Mouse (Mus musculus) embryonic facial prominence, embryonic 11.5 days (tissue): Measurements from ENCODE around the gene Magix. TPM values are rescaled to one million over a fixed set of nuclear protein-coding genes. Genes with fewer than 3 reads are reported as not detected.

ENCODE experiments used
- ATAC-seq: fragments of 200-750 bp; cut with Nextera tagmentation; replicated peaks from 2 replicates; pipeline ENCODE4 v1.8.0; 2017; ENCODE audit warnings: low read depth; ENCODE audit not compliant: insufficient number of reproducible peaks, low FRiP score, low TSS enrichment
- DNase-seq: peaks from one replicate; pipeline ENCODE4 v3.0.0-alpha.2; 2015; ENCODE audit warnings: low spot score
- H3K27ac ChIP-seq: fragments of 300-500 bp; sonication (generic); replicated peaks from 2 replicates; pipeline ENCODE4 v1.5.1; 2014; ENCODE audit warnings: mild to moderate bottlenecking, low read depth, low read length, control low read depth
- H3K27me3 ChIP-seq: fragments of 300-500 bp; sonication (generic); 2 replicates; pipeline ENCODE4 v1.6.1; 2014; ENCODE audit warnings: mild to moderate bottlenecking, low read length, moderate library complexity, mixed read lengths; ENCODE audit not compliant: control insufficient read depth, insufficient read depth
- H3K36me3 ChIP-seq: fragments of 300-500 bp; sonication (generic); replicated peaks from 2 replicates; pipeline ENCODE4 v1.6.1; 2014; ENCODE audit warnings: low read depth, mild to moderate bottlenecking, low read length, moderate library complexity, mixed read lengths; ENCODE audit not compliant: control insufficient read depth, insufficient read depth
- H3K4me1 ChIP-seq: fragments of 300-500 bp; sonication (generic); 2 replicates; pipeline ENCODE4 v1.6.1; 2014; ENCODE audit warnings: low read length, mixed read lengths; ENCODE audit not compliant: control insufficient read depth, insufficient read depth
- H3K4me2 ChIP-seq: fragments of 300-500 bp; sonication (generic); 2 replicates; pipeline ENCODE4 v1.6.1; 2014; ENCODE audit warnings: low read depth, mild to moderate bottlenecking, control low read depth, low read length, moderate library complexity
- H3K4me3 ChIP-seq: fragments of 300-500 bp; sonication (generic); 2 replicates; pipeline ENCODE4 v1.5.1; 2014; ENCODE audit warnings: low read depth, low read length, control low read depth
- H3K9ac ChIP-seq: fragments of 300-500 bp; sonication (generic); replicated peaks from 2 replicates; pipeline ENCODE4 v1.6.1; 2014; ENCODE audit warnings: mild to moderate bottlenecking, control low read depth, low read length
- H3K9me3 ChIP-seq: fragments of 300-500 bp; sonication (generic); replicated peaks from 2 replicates; pipeline ENCODE4 v1.6.1; 2016; ENCODE audit warnings: mild to moderate bottlenecking, low read length, inconsistent platforms, mixed read lengths; ENCODE audit not compliant: control insufficient read depth
- WGBS: fragments of 180-500 bp; shearing (Covaris S2); extraction: QIAGEN DNeasy Blood & Tissue Kit; methylation state at CpG from one replicate; pipeline ENCODE4 v1.1.7; 2014; 5-methylcytosine and 5-hydroxymethylcytosine counted together
- polyA plus RNA-seq: library from polyadenylated mRNA; unstranded; fragments of >200 nt; fragmentation: Nextera tagmentation; extraction: Ambion mirVana; gene quantifications from 2 replicates; pipeline ENCODE4 v1.2.1, GENCODE M21; 2014

The Magix gene
- polyA plus RNA-seq, 1 experiment from 2014 or later, result 0.10 TPM

GRCm38 (mm10) chrX:7688321-7688720 is 7.3 kb upstream of the Magix start:
- DNase-seq (no peak), ATAC-seq (no peak)
- H3K27ac ChIP-seq, result no peak overlapping the region
- no peaks in the 10 kb centered on the region for H3K36me3 ChIP-seq
- H3K4me3 ChIP-seq, result no peak overlapping the region
- H3K9ac ChIP-seq, result no peak overlapping the region
- 96% methylated on average over 2 of the region's 2 CpGs for WGBS
- H3K4me2 ChIP-seq, result no peak overlapping the region
- H3K9me3 ChIP-seq, result no peaks in the 10 kb centered on the region
- no peaks in the 10 kb centered on the region for H3K27me3 ChIP-seq
- no peaks in the 10 kb centered on the region for H3K4me1 ChIP-seq

- H3K27me3 ChIP-seq, result no peaks in the 10 kb centered on the region
- H3K4me1 ChIP-seq, result no peaks in the 10 kb centered on the region
- no peak overlapping the region for H3K27ac ChIP-seq
- peak overlapping the region; percentile 25 for H3K4me2 ChIP-seq
- 25% methylated on average over 12 of the region's 12 CpGs for WGBS
- DNase-seq, result no peak
- H3K9me3 ChIP-seq, result no peaks in the 10 kb centered on the region
- peak overlapping the region; percentile 3; the same call in 1 of the 2 replicates for H3K4me3 ChIP-seq
- peak; percentile 37; the same call in 1 of the 2 replicates for ATAC-seq
- no peaks in the 10 kb centered on the region for H3K36me3 ChIP-seq
- peak overlapping the region; percentile 34; the same call in 1 of the 2 replicates for H3K9ac ChIP-seq
Observed at GRCm38 (mm10) chrX:7680057-7680412, 1.0 kb downstream of the Magix start.

- Histone ChIP-seq H3K9ac (peak overlapping the region; percentile 34; the same call in 1 of the 2 replicates), H3K27ac (no peak overlapping the region), H3K27me3 (no peaks in the 10 kb centered on the region), H3K4me2 (peak overlapping the region; percentile 30), H3K4me3 (peak overlapping the region; percentile 3; the same call in 1 of the 2 replicates), H3K4me1 (no peaks in the 10 kb centered on the region), H3K36me3 (no peaks in the 10 kb centered on the region), H3K9me3 (no peaks in the 10 kb centered on the region)
- DNase-seq (peak; percentile 91), ATAC-seq (peak; percentile 94)
- 20% methylated on average over 27 of the region's 27 CpGs for WGBS
Observed at GRCm38 (mm10) chrX:7679405-7680056, 1.5 kb downstream of the Magix start.

- DNase-seq (no peak), ATAC-seq (no peak)
- 45% methylated on average over 3 of the region's 3 CpGs for WGBS
- Histone ChIP-seq H3K4me1 (no peaks in the 10 kb centered on the region), H3K9ac (no peak overlapping the region), H3K27ac (no peak overlapping the region), H3K9me3 (no peaks in the 10 kb centered on the region), H3K27me3 (no peaks in the 10 kb centered on the region), H3K4me3 (no peak overlapping the region), H3K4me2 (no peak overlapping the region), H3K36me3 (no peaks in the 10 kb centered on the region)
Observed at GRCm38 (mm10) chrX:7678986-7679385, 2.1 kb downstream of the Magix start.

- Histone ChIP-seq H3K27me3 (no peaks in the 10 kb centered on the region), H3K4me3 (0 out of 2 replicates have a peak overlapping the region, but pooled peaks have one; percentile 8), H3K9ac (no peak overlapping the region), H3K9me3 (no peaks in the 10 kb centered on the region), H3K36me3 (no peaks in the 10 kb centered on the region), H3K4me2 (peak overlapping the region; percentile 33), H3K4me1 (no peaks in the 10 kb centered on the region), H3K27ac (no peak overlapping the region)
- no peak for DNase-seq
- no peak for ATAC-seq
- 41% methylated on average over 10 of the region's 10 CpGs for WGBS
Observed at GRCm38 (mm10) chrX:7675001-7675380, 6.1 kb downstream of the Magix start.

GRCm38 (mm10) chrX:7674284-7675000 is 6.6 kb downstream of the Magix start:
- peak overlapping the region; percentile 33 for H3K4me2 ChIP-seq
- no peaks in the 10 kb centered on the region for H3K27me3 ChIP-seq
- H3K9me3 ChIP-seq, result no peaks in the 10 kb centered on the region
- DNase-seq, result peak; percentile 36
- H3K36me3 ChIP-seq, result no peaks in the 10 kb centered on the region
- no peak overlapping the region; the same call in 1 of the 2 replicates for H3K9ac ChIP-seq
- no peak overlapping the region for H3K27ac ChIP-seq
- H3K4me1 ChIP-seq, result no peaks in the 10 kb centered on the region
- no peak for ATAC-seq
- 0 out of 2 replicates have a peak overlapping the region, but pooled peaks have one; percentile 8 for H3K4me3 ChIP-seq
- WGBS, result 29% methylated on average over 28 of the region's 28 CpGs

- Histone ChIP-seq H3K36me3 (no peaks in the 10 kb centered on the region), H3K27ac (no peak overlapping the region), H3K4me2 (peak overlapping the region; percentile 4; the same call in 1 of the 2 replicates), H3K4me3 (no peak overlapping the region), H3K27me3 (no peaks in the 10 kb centered on the region), H3K9me3 (no peaks in the 10 kb centered on the region), H3K9ac (no peak overlapping the region), H3K4me1 (no peaks in the 10 kb centered on the region)
- DNase-seq (no peak), ATAC-seq (no peak)
- 36% methylated on average over 12 of the region's 12 CpGs for WGBS
Observed at GRCm38 (mm10) chrX:7673578-7674281, 7.3 kb downstream of the Magix start.
